In genomic region chr6:120301137-120301536, GRCm38 (mm10) we compare ENCODE assay signal across 10 mouse cellular contexts. TPM values are rescaled to one million over a fixed set of nuclear protein-coding genes. Genes with fewer than 3 reads are reported as not detected.
DNase-seq lines count a peak whose midpoint lies in the region; ATAC-seq and TF ChIP-seq lines count a peak whose summit lies in the region.
"Had no signal": no experiment of that assay in that cellular context is flagged by ENCODE, and none has a peak within 500 bp of the region (broad histone marks: within the 10 kb centered on the region; RNA-seq: fewer than 3 reads in every experiment).

No protein-coding gene starts in this region.

- H3K79me3 ChIP-seq in C2C12 (ENCODE audit: low read depth), result no peaks in the 10 kb centered on the region

- peaks cover 4% of the 10 kb centered on the region for H3K27me3 ChIP-seq in C2C12 (ENCODE audit: control insufficient read depth, insufficient read depth, insufficient read length)
- H3K27me3 ChIP-seq in midbrain, embryonic 15.5 days (replicated peaks), result no peaks in the 10 kb centered on the region

- peak; percentile 8 to 17 for DNase-seq in cerebellum, adult 18-20 months
- DNase-seq in cerebellum, adult 9-11 months, result no peak
- peak; percentile 24 to 58 for DNase-seq in cerebellum, postnatal 25 days
- DNase-seq in heart, postnatal 4 days, result peak; percentile 62
- DNase-seq in layer of hippocampus, adult 9-11 months, result peak; percentile 22
- DNase-seq in thymus, postnatal 0 days (ENCODE audit: low spot score), result peak; percentile 46

- H3K79me2 ChIP-seq in C2C12 (ENCODE audit: control insufficient read depth, insufficient read depth), result no peaks in the 10 kb centered on the region

- H3ac ChIP-seq in C2C12 (ENCODE audit: control insufficient read depth, insufficient read length, low read depth), result no peak overlapping the region

- H3K4me2 ChIP-seq in midbrain, embryonic 15.5 days, result no peak overlapping the region

- no peak overlapping the region for H3K27ac ChIP-seq in midbrain, embryonic 15.5 days

- WGBS in midbrain, embryonic 15.5 days, result 36% methylated on average over 6 of the region's 6 CpGs

- no peaks in the 10 kb centered on the region for H3K9me3 ChIP-seq in midbrain, embryonic 15.5 days
- H3K9me3 ChIP-seq: G1E had no signal

- no peaks in the 10 kb centered on the region for H3K36me3 ChIP-seq in C2C12 (ENCODE audit: control insufficient read depth, insufficient read depth)
- no peaks in the 10 kb centered on the region for H3K36me3 ChIP-seq in midbrain, embryonic 15.5 days (replicated peaks)
- H3K36me3 ChIP-seq: G1E had no signal

- no peaks in the 10 kb centered on the region for H3K4me1 ChIP-seq in midbrain, embryonic 15.5 days

- 0 out of 2 replicates have a peak, but pooled peaks have one; percentile 58 for ATAC-seq in midbrain, embryonic 15.5 days (replicated peaks)

- H3K9ac ChIP-seq in midbrain, embryonic 15.5 days, result no peak overlapping the region

- no peak overlapping the region for H3K4me3 ChIP-seq in C2C12 (ENCODE audit: insufficient read depth, poor library complexity, severe bottlenecking)
- no peak overlapping the region for H3K4me3 ChIP-seq in midbrain, embryonic 15.5 days

- TF ChIP-seq CTCF in C2C12 (IDR thresholded peaks at IDR 0.05; ENCODE audit: control insufficient read depth, insufficient read depth, insufficient read length), result peak; percentile 61

TF ChIP-seq in C2C12, 6 proteins besides CTCF, POLR2A, EP300 and RAD21:
- no peak for TF ChIP-seq MAX (IDR thresholded peaks at IDR 0.05)
- no peak for TF ChIP-seq CEBPB (IDR thresholded peaks at IDR 0.05; ENCODE audit: low read depth)
- no peak for TF ChIP-seq FOSL1 (IDR thresholded peaks at IDR 0.05; ENCODE audit: insufficient read depth, low read length, poor library complexity, severe bottlenecking)
- no peak for TF ChIP-seq MYOD1 (IDR thresholded peaks at IDR 0.05; ENCODE audit: control insufficient read depth, insufficient read length, low read depth)
- TF ChIP-seq MYOG (IDR thresholded peaks at IDR 0.05; ENCODE audit: control insufficient read depth, extremely low read depth, insufficient read length), result no peak
- no peak for TF ChIP-seq USF1 (IDR thresholded peaks at IDR 0.05; ENCODE audit: low read depth)

RNA-seq across cellular contexts. Expression of gene B4galnt3, which starts 6.8 kb away (rescaled TPM):
- polyA plus RNA-seq in C2C12 (2012; fragmentation: generic; extraction: Trizol), result 0.33 TPM
- total RNA-seq in heart, postnatal 4 days (2021), result under 1 TPM; 0.65 to 0.81 TPM
- polyA plus RNA-seq in midbrain, embryonic 15.5 days (2015; fragmentation: Nextera tagmentation; extraction: Ambion mirVana), result 0.11 and 0.22 TPM in 2 replicates
- 0.10 and 0.13 TPM in 2 replicates for polyA plus RNA-seq in thymus, postnatal 0 days (2015; fragmentation: Nextera tagmentation; extraction: Ambion mirVana)
- total RNA-seq: G1E had no signal
- polyA plus RNA-seq: G1E had no signal

RNA-seq across cellular contexts. Expression of gene D330020A13Rik, which starts 7.0 kb away (rescaled TPM):
- polyA plus RNA-seq in C2C12 (2012; fragmentation: generic; extraction: Trizol), result 0.26 TPM
- total RNA-seq in heart, postnatal 4 days (2021), result not detected
- polyA plus RNA-seq in midbrain, embryonic 15.5 days (2015; fragmentation: Nextera tagmentation; extraction: Ambion mirVana), result not detected in 2 replicates
- polyA plus RNA-seq in thymus, postnatal 0 days (2015; fragmentation: Nextera tagmentation; extraction: Ambion mirVana), result 0.13 TPM in 1 of 2 replicates, not detected in the other
- total RNA-seq: G1E had no signal
- polyA plus RNA-seq: G1E; large intestine, adult 2 months had no signal
